Mouse (Mus musculus): ENCODE data around the gene Syngr3.
"Not testable (repeated sequence)": the region's sequence is repeated elsewhere in the genome, so short reads cannot be mapped to it uniquely, and the experiment has no call there.

DNA sequence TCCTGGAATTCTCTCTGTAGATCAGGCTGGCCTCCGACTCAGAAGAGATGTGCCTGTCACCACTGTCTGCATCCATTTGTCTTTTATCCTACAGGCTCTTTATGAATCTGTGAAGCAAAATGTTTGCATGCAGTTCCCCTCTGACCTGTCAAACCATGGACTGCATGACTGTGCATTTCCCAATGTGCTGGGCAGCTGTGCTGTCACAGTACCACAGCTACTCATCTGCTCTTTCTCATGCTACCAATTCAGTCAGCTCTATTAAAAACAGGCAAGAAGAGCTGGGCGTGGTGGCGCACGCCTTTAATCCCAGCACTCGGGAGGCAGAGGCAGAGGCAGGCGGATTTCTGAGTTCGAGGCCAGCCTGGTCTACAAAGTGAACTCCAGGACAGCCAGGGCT lies 22.7 kb downstream of the Syngr3 start:
- not testable (repeated sequence) for TF ChIP-seq CTCF (IDR thresholded peaks at IDR 0.05; ENCODE audit: insufficient read depth, low read length); POLR2A (IDR thresholded peaks at IDR 0.05; ENCODE audit: borderline replicate concordance, extremely low read depth, low read depth, low read length)
